Mouse (Mus musculus) erythroid progenitor cell, adult 5-6 weeks (primary cell): ENCODE data around the gene Senp5. TPM values are rescaled to one million over a fixed set of nuclear protein-coding genes. Genes with fewer than 3 reads are reported as not detected.
"Not testable (repeated sequence)": the region's sequence is repeated elsewhere in the genome, so short reads cannot be mapped to it uniquely, and the experiment has no call there.

Experiments used
- ATAC-seq: replicated peaks from 2 replicates; pipeline ENCODE4 v1.8.0; 2016; ENCODE audit warnings: moderate number of reproducible peaks, mild to moderate bottlenecking, moderate TSS enrichment, inconsistent platforms; ENCODE audit not compliant: poor library complexity, low FRiP score, severe bottlenecking
- total RNA-seq, 2 experiments: library from RNA; stranded (forward) in 1 of 2; stranded (reverse) in 1 of 2; fragments of 150-400 nt in 1 of 2; fragments of 186-747, 209-891 nt in 1 of 2; gene quantifications; 2 replicates each; pipeline versions ENCODE4 v1.2.3 to v1.2.4; 2015 to 2017; ENCODE audit warnings: low replicate concordance in 2 of 2

The Senp5 gene
- total RNA-seq (2015; ENCODE audit: low replicate concordance) (6.1 and 6.3 TPM in 2 replicates), total RNA-seq (2017; ENCODE audit: low replicate concordance) (4.1 and 8.7 TPM in 2 replicates)

DNA sequence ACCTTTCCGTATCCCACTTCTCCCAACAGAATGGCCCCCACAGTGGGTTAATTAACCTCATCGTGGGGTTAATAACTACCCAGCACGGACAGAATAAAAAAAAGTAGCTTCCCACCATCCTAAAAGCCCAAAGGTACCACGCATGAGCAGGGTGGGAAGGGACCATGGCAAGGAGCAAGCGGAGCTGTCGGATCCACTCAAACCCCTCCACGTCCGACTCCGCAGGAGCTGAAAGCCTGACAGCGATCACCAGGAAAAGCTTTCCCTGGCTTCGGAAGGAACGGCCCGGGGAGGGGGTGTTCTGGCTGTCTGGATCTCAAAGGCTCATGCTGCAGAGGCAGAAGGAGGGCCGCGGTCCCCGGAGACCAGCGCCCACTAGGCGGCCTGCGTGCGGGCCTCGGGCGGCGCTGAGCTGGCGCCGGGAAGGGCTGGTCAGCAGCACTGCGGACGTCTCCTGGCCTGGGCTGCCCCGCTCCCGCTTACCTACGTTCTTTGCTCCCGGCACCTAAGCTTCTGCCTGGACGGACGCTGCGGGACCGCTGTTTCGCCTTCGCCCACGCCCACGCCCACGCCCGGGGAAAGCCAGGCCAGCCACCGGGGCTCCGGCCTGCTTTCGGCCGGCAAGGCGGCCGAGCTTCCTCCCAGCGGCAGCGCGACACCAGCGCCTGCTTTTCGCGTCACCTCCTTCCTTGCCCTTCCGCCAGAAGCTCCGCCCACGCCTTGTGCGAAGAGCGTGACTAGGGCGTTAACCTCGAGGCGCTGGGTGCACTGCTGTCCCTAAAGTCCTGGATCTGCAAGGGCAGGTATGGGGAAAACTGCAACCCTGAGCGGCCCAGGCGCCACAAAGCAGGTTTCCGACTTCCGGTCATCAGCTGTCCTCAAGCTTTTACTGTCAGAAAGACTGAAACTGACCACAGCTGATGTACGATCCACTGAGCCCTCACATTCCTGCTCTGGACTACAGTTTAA, at the start of gene Senp5:
Senp5 (minus strand) TSS at position 779 of the 969 bp plus-strand sequence.
- ATAC-seq, result peak; percentile 100

GRCm38 (mm10) chr16:32042367-32042766, 39.3 kb upstream of the Senp5 start:
- no peak for ATAC-seq

DNA sequence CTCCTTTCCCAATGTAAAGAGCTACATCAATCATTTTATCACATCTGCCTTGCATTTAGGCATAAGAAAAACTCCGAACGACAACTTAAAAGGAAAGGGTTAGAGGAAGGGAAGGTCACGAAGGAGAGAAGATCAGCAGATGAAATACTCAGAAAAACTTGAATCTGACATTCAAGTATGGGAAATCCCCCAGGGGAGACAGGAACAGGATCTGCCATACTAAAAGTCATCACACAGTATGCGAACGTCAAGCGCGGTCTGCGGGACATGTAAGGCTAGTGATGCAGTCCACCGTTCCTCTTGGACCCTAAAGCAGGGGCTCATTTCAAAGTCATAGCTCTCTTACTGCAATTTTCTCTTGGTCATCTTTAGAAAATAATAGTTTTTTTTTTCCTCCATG, 16.6 kb upstream of the Senp5 start:
- ATAC-seq, result no peak

GRCm38 (mm10) chr16:32010330-32010729, 7.2 kb upstream of the Senp5 start:
- ATAC-seq, result no peak

DNA sequence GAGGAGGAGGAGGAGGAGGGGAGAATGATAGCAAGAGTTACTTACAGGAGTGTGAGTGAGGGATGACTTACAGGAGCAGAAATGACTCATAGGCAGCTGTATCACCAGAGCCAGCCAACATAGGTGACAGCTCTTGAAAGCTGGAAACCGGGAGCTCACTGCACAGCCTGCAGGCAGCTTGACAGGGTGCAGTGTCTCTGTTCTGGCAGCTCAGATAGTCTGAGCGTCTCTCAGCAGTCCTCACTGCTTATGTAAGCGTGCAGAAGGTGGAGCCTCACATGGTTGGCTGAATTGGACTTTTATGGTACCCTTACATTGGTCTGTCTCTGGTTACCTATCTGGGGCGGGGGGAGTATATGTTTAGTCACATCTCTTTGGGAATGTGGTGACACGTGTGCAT, 6.8 kb upstream of the Senp5 start:
- ATAC-seq, result no peak

GRCm38 (mm10) chr16:32008529-32009293, 5.6 kb upstream of the Senp5 start:
- no peak for ATAC-seq

DNA sequence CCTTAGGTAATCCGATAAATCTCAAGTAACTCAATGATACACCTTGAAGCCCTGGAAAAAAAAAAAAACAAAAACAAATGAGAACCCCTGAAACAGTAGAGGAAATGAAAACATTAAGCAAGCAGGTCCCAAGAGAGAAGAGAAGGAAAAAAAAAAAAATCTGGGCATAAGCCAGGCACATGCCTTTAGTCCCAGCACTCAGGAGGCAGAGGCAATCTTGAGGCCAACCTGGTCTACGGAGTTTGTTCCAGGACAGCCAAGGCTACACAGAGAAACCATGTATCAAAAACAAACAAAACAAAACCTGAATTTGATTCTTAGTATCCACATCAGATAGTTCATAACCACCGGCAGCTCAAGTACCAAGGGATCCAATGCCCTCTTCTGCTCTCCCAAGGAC, 1.6 kb upstream of the Senp5 start:
- no peak for ATAC-seq

GRCm38 (mm10) chr16:31996371-31996770, 6.7 kb downstream of the Senp5 start:
- no peak for ATAC-seq

DNA sequence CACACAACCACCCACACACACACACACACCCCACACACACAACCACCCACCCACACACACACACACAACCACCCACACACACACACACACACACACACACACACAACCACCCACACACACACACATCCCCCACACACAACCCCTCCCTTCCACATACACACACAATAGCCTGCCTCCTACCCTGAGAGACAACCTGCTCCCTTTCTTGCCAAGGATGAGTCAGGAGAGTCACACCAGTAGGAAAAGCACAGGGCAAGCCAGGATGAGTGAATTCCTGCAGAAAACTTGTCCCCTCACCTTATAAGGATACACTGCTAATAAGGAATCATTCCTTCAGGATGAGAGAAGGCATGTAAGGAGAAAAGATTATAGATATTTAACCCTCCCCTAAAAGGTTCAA, 9.1 kb downstream of the Senp5 start:
- no peak for ATAC-seq

DNA sequence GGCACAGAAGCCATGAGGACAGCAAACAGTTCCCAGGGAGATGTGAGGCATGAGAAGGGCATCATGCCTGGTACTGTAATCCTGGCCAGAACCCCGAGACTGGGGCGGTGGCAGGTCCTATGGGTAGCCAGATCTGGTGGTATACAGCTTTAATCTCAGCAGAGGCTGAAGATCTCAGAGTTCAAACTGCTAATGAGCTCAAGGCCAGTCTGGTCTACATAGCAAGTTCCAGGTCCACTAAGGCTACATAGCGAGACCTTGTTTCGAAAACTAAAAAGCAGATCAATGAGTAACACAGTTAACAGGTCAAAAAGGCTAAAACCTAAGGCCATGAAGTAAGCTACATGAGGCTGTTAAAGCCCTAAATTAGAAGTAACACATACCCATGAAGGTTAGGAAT, 9.9 kb downstream of the Senp5 start:
- no peak for ATAC-seq

- no peak for ATAC-seq
Measured at GRCm38 (mm10) chr16:31992039-31992438, 11.0 kb downstream of the Senp5 start.

DNA sequence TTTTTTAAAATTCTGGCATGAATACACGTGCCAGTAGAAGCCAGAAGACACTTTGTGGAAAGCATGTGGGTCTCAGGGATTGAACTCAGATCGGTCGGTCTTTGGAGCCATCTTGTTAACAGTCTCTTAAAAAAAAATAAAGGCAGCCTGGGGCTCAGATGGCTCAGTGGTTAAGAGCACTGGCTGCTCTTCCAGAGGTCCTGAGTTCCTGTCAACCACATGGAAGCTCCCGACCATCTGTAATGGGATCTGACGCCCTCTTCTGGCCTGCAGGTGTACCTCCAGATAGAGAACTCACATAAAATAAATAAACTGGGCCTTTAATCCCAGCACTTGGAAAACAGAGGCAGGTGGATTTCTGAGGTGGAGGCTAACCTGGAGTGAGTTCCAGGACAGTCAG, 22.1 kb downstream of the Senp5 start:
- ATAC-seq, result no peak

DNA sequence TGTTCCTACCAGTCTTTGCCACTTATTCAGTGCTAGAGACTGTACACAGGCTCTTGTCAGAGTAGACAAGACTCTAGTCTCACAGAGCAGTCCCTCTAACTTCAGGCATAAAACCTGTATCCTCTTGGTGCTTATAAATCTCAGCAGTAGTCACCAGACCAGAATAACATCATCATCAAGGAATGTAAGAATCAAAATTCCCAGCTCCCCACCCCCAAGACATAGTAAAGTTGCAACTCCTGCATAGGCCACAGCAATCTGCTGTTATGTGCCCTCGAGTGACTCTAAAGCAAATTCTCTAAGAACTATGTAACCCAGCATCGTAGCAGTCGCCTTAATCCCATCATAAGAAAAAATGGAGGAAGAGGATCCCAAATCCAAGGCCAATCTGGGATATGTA, 23.6 kb downstream of the Senp5 start:
- no peak for ATAC-seq

DNA sequence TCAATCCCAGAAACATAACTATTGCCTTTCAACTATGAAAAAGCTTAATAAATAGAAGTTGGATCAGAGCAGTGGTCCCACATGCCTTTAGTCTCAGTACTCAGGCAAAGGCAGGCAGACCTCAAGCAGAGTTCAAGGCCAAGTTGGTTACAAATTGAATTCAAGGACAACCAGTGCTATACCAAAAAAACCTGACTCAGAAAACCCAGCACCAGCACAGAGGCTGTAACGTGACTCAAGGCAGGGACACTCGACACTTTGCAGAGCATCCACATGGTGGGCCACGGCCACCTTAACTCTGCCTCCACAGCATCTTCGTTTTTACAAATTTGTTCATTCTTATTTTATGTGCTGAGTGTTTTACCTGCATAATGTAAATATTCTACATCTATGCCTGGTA, 27.8 kb downstream of the Senp5 start:
- ATAC-seq, result no peak

DNA sequence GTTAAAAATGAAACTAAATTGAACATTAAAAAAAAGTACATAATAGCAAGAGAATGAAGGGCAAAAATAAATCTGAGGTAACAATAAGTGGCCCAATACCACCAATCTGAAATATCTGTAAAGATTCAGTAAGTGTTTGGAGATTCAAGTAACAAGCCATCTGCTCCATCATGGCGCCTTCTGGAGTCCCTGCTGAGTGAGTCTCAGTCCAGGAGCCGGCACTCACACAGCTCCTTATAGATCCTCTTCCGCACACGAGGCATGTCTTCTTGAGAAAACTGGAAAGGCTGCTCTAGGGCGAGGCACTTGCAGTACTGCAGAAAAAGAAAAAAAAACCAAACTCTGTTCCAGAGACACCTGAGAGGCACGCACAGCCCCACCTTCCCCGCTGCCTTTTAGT, 39.9 kb downstream of the Senp5 start:
- ATAC-seq, result no peak

DNA sequence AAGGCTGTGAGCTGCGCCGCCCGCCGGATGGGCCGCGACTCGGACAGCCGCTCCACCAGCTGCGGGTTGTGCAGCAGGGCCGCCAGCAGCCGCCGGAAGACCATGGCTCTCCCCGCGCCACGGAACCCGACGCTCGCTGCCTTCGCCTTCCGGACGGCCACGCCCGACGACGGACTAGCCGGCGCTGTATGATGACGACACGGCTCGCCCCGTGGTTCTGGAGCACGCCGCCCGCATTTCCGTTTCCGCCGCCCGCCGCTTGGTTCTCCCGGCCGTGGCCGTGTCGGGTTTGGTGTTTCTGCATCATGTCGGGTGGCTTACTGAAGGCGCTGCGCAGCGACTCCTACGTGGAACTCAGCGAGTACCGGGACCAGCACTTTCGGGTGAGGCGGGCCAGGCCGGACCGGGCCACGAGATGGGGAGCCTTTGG, 54.7 kb downstream of the Senp5 start, which contains the start of the genes 0610012G03Rik and Ncbp2:
0610012G03Rik (minus strand) TSS at position 150 of the 430 bp plus-strand sequence.
Ncbp2 (plus strand) TSS at position 169 of the 430 bp plus-strand sequence.
- peak; percentile 90 for ATAC-seq

DNA sequence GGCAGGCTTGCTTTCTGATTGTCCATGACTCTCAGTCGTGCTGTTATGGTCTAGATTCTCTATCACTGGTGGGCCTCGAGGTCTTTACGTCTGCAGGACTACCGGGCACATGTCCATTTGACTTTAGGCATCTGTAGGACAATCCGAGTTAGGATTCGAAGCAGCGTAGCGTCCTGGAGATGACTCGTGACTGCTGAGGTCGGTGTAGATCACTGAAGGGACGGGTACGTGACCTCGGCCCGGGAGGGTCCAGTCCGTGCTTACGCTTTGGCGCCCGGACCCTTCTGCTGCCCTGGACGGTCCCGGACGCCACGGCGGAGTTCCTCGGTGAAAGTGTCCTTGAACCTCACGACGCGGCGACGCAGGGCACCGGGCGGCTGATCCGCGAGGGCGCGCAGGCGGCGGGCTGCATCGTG, 55.2 kb downstream of the Senp5 start:
- no peak for ATAC-seq

GRCm38 (mm10) chr16:31947333-31947732, 55.8 kb downstream of the Senp5 start:
- no peak for ATAC-seq

DNA sequence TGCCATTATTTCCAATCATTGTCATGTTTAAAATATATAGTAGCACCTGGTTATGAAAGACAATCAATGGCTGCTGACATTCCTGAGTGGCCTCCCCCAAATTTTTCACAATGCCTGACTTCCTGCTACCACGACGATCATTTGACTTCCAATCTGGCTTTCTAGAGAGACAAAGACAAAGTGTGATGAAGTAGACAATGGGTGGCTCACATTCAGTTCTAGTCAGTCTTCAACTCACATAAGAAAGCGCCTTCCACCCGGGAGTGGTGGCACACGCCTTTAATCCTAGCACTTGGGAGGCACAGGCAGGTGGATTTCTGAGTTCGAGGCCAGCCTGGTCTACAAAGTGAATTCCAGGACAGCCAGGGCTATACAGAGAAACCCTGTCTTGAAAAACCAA, 57.1 kb downstream of the Senp5 start:
- not testable (repeated sequence) for ATAC-seq

GRCm38 (mm10) chr16:31945372-31945771, 57.7 kb downstream of the Senp5 start:
- no peak for ATAC-seq
